Mouse (Mus musculus): Measurements from ENCODE around the gene Gm11114. TPM values are rescaled to one million over a fixed set of nuclear protein-coding genes. Genes with fewer than 3 reads are reported as not detected.

Gene Gm11114
- not detected for polyA plus RNA-seq (2017; shearing (Covaris generic))

GRCm38 (mm10) chr9:85312473-85312872, at the start of gene Gm11114:
Gm11114 (plus strand) TSS chr9:85312773.

DNA sequence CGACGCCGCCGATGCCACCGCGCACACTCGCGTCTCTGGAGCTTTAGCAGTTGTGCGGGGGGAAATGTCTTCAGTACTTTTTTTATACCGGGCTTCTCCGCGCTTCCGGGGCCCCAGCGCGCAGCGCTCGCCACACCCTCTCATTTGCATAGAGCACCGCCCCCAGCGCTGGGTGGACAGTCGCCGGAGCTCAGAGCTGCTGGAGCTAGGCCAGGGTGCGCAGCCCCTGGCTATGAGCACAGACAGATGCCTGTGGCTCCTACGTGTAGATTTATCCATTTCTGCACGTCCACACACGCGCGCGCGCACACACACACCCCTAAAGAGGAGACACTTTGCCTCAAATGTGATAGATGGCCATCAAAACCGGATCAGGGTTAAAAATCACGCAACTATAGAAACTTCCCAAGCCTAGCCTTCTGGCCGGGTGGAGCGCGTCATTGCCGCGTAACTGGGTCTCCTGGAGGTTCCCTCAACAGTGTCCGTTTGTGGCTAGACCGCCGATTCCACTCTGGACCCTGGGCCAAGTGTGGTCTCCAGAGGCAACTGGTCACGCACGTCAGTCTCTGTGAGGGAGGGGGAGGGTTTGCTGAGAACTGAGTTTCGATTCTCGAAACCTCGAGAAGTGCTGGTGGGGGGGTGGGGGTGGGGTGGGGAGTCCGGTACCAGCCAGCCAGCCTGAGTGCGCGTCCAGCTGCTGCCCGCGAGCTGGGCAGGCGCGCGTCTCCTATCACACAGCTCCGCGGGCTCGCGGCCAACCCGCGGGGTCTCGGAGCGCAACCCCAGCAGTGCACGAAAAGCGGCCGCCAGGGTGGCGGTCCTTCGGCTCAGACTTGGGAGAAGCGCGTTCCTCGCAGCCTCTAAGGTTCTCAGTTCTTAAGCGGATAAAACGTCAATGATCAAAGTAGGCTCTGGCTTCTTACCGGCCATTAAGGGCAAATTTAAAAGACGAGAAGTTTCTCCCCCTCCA, 15.0 kb downstream of the Gm11114 start, which contains the start of gene Tent5a:
Tent5a (minus strand) TSS at position 107 of the 970 bp plus-strand sequence.

Other genes with a start within 250 kb of the Gm11114 start
- gene Tent5a, start 14.6 kb downstream of the Gm11114 start, polyA plus RNA-seq (2017; shearing (Covaris generic)), result 10 to 100 TPM in 1 of 2 experiments, 1 to 10 TPM in 1; 3.1 to 23.4 TPM

Measured in activated CD4-positive, CD25-positive, alpha-beta regulatory T cell (primary cell).